Mouse (Mus musculus) limb, embryonic 12.5 days (tissue): Measurements from ENCODE around the gene Wfikkn2. TPM values are rescaled to one million over a fixed set of nuclear protein-coding genes. Genes with fewer than 3 reads are reported as not detected.

Experiments used
- ATAC-seq: fragments of 200-750 bp; cut with Nextera tagmentation; 2 replicates; pipeline ENCODE4 v1.8.0; 2017; ENCODE audit warnings: low read depth, moderate TSS enrichment; ENCODE audit not compliant: insufficient number of reproducible peaks, insufficient read depth, low FRiP score, low TSS enrichment
- H3K27ac ChIP-seq: fragments of 300-500 bp; sonication (generic); 2 replicates; pipeline ENCODE4 v1.5.1; 2016; ENCODE audit warnings: mild to moderate bottlenecking, moderate library complexity
- H3K27me3 ChIP-seq: fragments of 300-500 bp; sonication (generic); 2 replicates; pipeline ENCODE4 v1.6.1; 2016; ENCODE audit warnings: mild to moderate bottlenecking, moderate library complexity
- H3K36me3 ChIP-seq: fragments of 300-500 bp; sonication (generic); 2 replicates; pipeline ENCODE4 v1.6.1; 2016; ENCODE audit warnings: mild to moderate bottlenecking, moderate library complexity
- H3K4me1 ChIP-seq: fragments of 300-500 bp; sonication (generic); replicated peaks from 2 replicates; pipeline ENCODE4 v1.6.1; 2016
- H3K4me2 ChIP-seq: fragments of 300-500 bp; sonication (generic); 2 replicates; pipeline ENCODE4 v1.6.1; 2016; ENCODE audit warnings: mild to moderate bottlenecking, moderate library complexity
- H3K4me3 ChIP-seq: fragments of 300-500 bp; sonication (generic); replicated peaks from 2 replicates; pipeline ENCODE4 v1.5.1; 2016; ENCODE audit warnings: mild to moderate bottlenecking
- H3K9ac ChIP-seq: fragments of 300-500 bp; sonication (generic); replicated peaks from 2 replicates; pipeline ENCODE4 v1.6.1; 2016; ENCODE audit warnings: mild to moderate bottlenecking, moderate library complexity
- H3K9me3 ChIP-seq: fragments of 300-500 bp; sonication (generic); 2 replicates; pipeline ENCODE4 v1.6.1; 2016; ENCODE audit warnings: mild to moderate bottlenecking, moderate library complexity
- WGBS: fragments of 180-500 bp; shearing (Covaris S2); methylation state at CpG from one replicate; pipeline ENCODE4 v1.1.7; 2016; 5-methylcytosine and 5-hydroxymethylcytosine counted together
- polyA plus RNA-seq: library from polyadenylated mRNA; unstranded; fragments of >200 nt; fragmentation: Nextera tagmentation; extraction: Ambion mirVana; gene quantifications from 2 replicates; pipeline ENCODE4 v1.2.1, GENCODE M21; 2016

The Wfikkn2 gene
- polyA plus RNA-seq: 20.6 and 22.6 TPM in 2 replicates

DNA sequence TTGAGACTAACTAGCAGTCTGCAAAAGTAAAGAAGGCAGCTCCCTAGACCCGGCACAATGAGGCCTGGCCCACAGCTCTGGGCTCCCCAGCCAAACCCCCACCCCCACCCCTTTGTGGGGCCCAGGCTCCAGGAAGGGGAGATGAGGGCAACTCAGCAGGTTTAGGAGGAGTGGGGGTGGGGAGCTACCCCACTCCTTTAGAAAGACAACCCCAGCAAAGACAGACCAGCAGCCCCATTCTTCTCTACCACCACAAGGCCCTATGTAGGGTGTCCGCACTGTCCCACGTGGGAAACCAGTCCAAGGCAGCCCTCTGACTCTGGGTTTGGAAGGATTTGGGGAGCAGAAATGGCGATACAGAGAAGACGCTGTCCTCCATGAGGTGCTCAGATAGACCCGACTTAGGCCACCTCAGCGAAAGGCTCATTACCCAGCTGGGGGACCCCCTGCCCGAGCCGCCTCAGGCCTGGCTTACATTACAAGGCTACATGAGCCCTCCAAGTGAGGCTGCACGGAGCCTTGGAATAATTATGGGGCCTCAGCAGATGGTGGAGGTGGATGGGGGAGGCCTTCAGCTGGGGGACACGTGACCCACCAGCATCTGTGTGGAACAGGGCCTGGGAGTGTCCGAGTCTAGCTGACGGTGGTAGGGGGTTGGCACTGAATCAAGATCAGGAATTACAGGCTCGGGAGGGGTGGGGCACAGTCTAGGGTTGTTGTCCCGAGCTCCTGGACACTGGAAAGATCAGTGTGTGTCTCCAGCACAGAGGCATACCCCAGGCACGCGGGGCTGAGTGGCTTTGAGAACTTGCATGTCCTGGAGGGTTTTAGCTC, at the start of gene Wfikkn2:
Gene Wfikkn2 (minus strand): TSS at position 51 of the 834 bp plus-strand sequence.
- WGBS: 11% methylated on average over 17 of the region's 17 CpGs
- peak; percentile 88 for ATAC-seq

DNA sequence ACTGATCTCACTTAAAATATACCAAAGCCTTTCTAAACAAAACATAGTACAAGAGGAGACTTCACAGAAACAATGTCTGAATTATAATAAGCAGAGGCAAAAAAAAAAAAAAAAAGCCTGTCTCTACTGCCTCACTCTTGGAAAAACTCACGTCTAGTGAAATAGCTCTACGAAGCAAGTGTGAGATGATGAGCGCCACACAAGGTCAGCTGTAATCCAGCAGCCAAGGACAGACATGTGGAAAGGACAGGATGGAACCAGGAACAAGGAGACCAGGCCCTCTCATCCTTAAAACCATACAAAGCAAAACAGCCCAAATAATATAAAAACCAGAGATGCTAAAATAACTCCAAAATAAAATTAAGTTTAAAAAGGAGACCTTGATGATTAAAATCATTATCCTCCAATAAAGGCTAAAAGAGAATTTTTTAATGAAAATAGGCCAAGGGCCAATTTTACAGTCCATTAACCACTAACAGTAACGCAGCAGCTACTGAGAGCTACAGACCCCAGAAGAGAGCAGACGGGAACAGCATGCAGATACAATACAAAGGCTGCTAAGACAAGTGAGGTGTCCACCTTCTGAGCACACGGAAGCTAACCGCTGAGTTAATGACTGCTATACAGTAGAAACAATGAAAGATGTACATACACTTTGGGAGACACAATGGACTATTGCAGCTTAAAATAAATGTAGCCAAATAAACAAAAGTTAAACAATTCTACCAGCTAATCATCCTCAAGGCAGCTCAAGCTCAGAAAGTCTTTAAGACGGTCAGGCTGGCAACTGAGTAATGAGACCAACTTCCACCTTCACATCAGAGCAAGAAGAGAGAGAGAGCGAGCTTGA, 49.4 kb upstream of the Wfikkn2 start:
- Histone ChIP-seq H3K27me3 (no peaks in the 10 kb centered on the region), H3K9me3 (no peaks in the 10 kb centered on the region), H3K36me3 (peaks cover 93% of the 10 kb centered on the region), H3K4me3 (no peak overlapping the region), H3K4me2 (no peak overlapping the region), H3K9ac (no peak overlapping the region), H3K4me1 (no peaks in the 10 kb centered on the region), H3K27ac (no peak overlapping the region)
- ATAC-seq: no peak
- 86% methylated on average over 9 of the region's 9 CpGs for WGBS

More for the DNA sequence above, at the start of gene Wfikkn2:
- peak within 1 kb of the TSS; percentile 19 for H3K4me3 ChIP-seq
- no peaks in the 10 kb centered on the region for H3K36me3 ChIP-seq
- no peaks in the 10 kb centered on the region for H3K9me3 ChIP-seq
- 0 out of 2 replicates have a peak within 1 kb of the TSS, but pooled peaks have one; percentile 31 for H3K9ac ChIP-seq
- H3K4me2 ChIP-seq: peak within 1 kb of the TSS; percentile 59
- H3K27me3 ChIP-seq: no peaks in the 10 kb centered on the region
- H3K27ac ChIP-seq: peak within 1 kb of the TSS; percentile 99
- H3K4me1 ChIP-seq: peaks cover 73% of the 10 kb centered on the region

DNA sequence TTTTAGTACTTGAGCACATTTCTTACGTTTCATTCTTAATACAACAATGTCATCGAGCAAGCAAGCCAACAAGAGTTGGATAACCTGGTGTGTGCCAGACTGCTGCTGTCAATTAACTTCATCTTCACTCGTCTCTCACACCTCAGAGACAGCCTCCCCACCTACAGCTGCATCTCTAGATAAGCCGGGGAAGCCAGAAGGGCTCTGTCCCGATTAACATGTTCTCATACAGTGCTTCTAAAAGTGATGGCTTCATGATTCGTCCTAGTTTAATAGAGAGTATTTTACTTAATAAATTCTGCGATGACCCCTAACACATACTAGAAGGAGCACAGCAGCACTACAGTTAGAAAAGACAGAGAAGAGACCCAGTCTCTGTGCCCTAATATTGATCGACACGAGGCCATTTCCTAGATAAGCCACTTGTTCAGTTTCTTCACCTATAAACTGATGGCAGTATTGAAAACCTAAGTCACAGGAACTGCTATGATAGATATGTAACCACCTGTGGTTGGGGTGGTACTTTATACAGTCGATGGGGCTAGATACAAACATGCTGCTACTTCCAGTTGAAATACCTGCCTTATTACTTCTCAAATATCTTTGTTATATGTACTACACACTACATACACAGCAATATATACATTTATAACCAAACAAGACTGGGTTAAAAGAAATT, 44.4 kb upstream of the Wfikkn2 start:
- WGBS: 92% methylated on average over 10 of the region's 10 CpGs
- H3K9me3 ChIP-seq: no peaks in the 10 kb centered on the region
- no peak overlapping the region for H3K27ac ChIP-seq
- peaks cover 93% of the 10 kb centered on the region for H3K36me3 ChIP-seq
- no peak overlapping the region for H3K9ac ChIP-seq
- ATAC-seq: no peak
- H3K4me2 ChIP-seq: no peak overlapping the region
- no peak overlapping the region for H3K4me3 ChIP-seq
- H3K4me1 ChIP-seq: no peaks in the 10 kb centered on the region
- no peaks in the 10 kb centered on the region for H3K27me3 ChIP-seq

DNA sequence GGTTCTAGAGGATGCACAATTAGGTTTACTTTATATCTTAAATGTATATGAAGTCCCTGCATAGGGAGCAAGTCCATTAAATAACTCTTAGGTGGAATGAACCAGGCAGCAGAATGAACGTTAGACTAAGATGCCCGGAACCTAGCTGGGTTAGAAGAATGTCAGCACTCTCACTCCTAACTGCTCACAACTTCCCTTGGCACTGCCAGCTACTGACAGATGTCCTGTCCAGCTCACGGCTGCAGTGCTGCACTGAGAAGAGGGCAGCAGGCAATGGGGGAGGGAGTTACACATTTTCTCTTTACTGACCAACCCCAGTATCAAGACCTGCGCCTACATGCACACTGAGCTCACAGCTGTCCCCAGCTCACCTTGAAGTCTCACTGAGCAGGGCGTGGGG, 41.3 kb upstream of the Wfikkn2 start:
- H3K27me3 ChIP-seq: no peaks in the 10 kb centered on the region

DNA sequence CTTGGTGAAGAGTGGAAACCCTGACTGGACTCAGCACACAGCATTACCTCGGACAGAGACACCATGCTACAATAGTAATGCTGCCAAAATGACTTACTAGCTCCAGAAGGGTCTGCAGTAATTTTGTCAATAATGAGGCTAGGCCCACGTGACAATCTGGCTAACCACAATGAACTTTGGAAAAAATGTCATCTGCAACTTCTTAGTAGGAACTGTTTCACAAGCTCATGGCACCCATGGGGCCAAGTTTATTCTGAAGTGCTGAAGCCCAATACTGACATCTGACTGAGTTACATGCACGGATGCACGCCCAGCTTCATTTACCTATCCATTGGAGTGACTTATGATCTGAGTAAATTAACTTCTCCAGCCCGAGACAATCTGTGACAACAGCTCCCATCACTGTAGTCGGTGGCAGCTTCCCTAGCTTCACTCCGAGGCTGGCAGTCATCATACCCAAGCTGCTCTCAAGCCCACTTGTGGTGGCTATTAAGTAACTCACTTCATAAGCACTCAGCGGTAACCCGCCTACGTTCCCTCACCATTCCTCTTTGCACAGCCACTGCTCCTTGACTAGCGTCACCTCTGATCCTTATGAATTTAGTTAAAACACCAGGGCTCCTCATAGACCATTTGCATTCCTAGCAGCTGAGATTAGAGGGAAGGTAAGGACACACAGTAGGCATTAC, 40.2 kb upstream of the Wfikkn2 start:
- Histone ChIP-seq H3K36me3 (peaks cover 84% of the 10 kb centered on the region), H3K4me2 (no peak overlapping the region), H3K9me3 (no peaks in the 10 kb centered on the region), H3K27me3 (no peaks in the 10 kb centered on the region), H3K27ac (no peak overlapping the region), H3K9ac (no peak overlapping the region), H3K4me3 (no peak overlapping the region), H3K4me1 (no peaks in the 10 kb centered on the region; the same call in 1 of the 2 replicates)
- WGBS: 90% methylated on average over 11 of the region's 11 CpGs
- no peak for ATAC-seq

More for the DNA sequence above, 41.3 kb upstream of the Wfikkn2 start:
- H3K36me3 ChIP-seq: peaks cover 92% of the 10 kb centered on the region
- H3K9me3 ChIP-seq: no peaks in the 10 kb centered on the region
- no peak overlapping the region for H3K4me2 ChIP-seq
- no peak overlapping the region for H3K4me3 ChIP-seq
- WGBS: 95% methylated on average over 5 of the region's 5 CpGs
- H3K4me1 ChIP-seq: no peaks in the 10 kb centered on the region
- H3K27ac ChIP-seq: no peak overlapping the region
- no peak for ATAC-seq
- no peak overlapping the region for H3K9ac ChIP-seq

DNA sequence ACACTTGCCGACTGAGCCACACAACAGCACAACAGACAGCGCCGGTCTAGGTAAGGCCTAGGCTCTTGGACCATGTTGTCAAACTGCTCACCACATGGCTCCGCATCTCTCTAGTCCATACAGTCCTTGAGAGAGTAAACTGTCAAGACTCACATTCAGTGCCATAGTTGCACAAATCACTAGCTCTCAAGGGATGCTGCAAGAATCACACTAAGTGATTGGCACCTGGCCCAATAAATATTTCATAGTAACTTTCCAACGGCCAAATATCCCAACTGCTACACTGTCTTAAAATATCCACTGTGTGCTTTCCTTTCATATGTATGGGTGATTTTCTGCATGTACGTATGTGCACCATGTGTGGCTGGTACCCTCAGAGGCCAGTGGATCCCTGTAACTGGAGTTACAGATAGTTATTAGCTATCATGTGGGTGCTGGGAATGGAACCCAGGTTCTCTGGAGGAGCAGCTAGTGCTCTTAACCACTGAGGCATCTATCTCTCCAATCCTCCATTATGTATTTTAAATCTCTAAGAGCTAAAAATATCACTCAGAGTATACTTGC, 37.8 kb upstream of the Wfikkn2 start:
- no peak overlapping the region for H3K27ac ChIP-seq
- ATAC-seq: no peak
- H3K9me3 ChIP-seq: no peaks in the 10 kb centered on the region
- H3K4me1 ChIP-seq: no peaks in the 10 kb centered on the region; the same call in 1 of the 2 replicates
- H3K4me2 ChIP-seq: no peak overlapping the region
- no peak overlapping the region for H3K9ac ChIP-seq
- H3K27me3 ChIP-seq: no peaks in the 10 kb centered on the region
- WGBS: 94% methylated on average over 6 of the region's 6 CpGs
- peaks cover 60% of the 10 kb centered on the region for H3K36me3 ChIP-seq
- H3K4me3 ChIP-seq: no peak overlapping the region

DNA sequence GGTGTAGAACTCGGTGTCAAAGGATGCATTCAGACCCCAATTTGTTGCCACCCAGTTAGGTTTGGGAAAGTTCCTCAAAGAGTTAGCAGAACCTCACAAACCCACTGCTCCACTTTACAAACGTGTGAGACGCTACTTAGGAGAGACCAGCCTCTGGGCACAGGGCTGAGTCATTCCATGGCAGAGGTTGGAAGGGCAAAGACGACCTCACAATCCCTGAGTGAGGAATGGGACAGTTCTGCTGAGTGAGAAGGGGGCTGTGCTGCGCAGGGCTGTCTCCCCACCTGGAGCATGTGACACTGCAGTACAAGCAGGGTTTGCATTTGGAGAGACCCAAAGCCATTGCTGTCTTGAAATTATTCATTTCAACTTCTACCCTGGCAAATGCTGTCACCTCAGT, 36.5 kb upstream of the Wfikkn2 start:
- H3K36me3 ChIP-seq: peaks cover 46% of the 10 kb centered on the region
- no peak overlapping the region for H3K27ac ChIP-seq
- no peak overlapping the region for H3K9ac ChIP-seq
- no peaks in the 10 kb centered on the region; the same call in 1 of the 2 replicates for H3K4me1 ChIP-seq
- 59% methylated on average over 5 of the region's 5 CpGs for WGBS
- no peak overlapping the region for H3K4me3 ChIP-seq
- H3K4me2 ChIP-seq: no peak overlapping the region
- H3K27me3 ChIP-seq: no peaks in the 10 kb centered on the region
- ATAC-seq: no peak
- H3K9me3 ChIP-seq: no peaks in the 10 kb centered on the region

DNA sequence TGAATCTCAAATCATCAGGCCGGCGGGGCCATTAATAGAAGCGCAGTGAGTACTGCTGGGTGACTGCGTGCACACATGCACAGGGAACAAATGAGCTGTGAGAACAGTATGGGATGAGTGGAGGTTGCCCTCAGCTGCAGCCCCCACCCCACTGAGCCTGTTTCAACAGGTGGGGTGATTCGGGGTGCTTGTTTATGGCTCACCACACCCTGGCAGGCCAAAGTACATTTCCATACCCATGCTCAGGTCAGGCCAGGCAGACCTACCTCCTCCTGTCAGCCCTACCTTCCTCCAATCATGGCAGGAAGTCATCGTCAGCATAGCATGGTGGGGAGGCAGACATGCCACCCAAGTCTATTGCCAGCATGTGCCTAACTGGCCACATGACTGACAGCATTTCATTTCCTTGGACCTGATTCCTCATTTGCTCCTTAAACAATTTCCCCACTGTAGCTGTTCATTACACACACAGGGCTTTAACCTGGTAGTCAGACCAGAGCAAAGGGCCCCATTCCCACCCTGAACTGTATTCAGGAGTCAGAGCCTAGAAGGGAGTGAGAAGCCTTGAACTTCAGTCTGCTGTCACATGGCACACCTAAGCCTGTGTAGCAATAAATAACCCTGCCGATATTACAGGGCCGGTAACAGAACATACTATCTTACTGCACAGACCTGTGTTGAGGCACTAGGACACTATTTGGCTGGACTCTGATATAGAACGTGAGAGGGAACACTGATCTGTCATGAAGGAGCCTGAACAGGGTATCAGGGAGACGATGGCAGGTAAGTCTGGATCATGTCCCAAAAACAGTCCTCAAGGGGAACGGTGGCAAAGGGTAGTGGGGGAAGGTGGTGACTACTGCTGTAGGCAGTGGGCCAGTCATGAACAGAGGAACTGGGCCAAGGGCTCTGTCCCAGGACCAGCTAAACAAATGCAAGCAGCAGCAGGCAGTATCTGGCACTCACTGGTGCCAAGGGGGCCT, 35.7 kb upstream of the Wfikkn2 start, which contains the start of gene Gm21885:
Gene Gm21885 (plus strand): TSS at position 675 of the 983 bp plus-strand sequence.
- H3K9me3 ChIP-seq: no peaks in the 10 kb centered on the region
- H3K27ac ChIP-seq: peak within 1 kb of the TSS; percentile 5; the same call in 1 of the 2 replicates
- H3K27me3 ChIP-seq: no peaks in the 10 kb centered on the region
- H3K9ac ChIP-seq: no peak within 1 kb of the TSS
- H3K4me3 ChIP-seq: no peak within 1 kb of the TSS
- peaks cover 38% of the 10 kb centered on the region for H3K36me3 ChIP-seq
- peaks cover 4% of the 10 kb centered on the region for H3K4me1 ChIP-seq
- WGBS: 78% methylated on average over 11 of the region's 11 CpGs
- ATAC-seq: no peak
- H3K4me2 ChIP-seq: no peak within 1 kb of the TSS

DNA sequence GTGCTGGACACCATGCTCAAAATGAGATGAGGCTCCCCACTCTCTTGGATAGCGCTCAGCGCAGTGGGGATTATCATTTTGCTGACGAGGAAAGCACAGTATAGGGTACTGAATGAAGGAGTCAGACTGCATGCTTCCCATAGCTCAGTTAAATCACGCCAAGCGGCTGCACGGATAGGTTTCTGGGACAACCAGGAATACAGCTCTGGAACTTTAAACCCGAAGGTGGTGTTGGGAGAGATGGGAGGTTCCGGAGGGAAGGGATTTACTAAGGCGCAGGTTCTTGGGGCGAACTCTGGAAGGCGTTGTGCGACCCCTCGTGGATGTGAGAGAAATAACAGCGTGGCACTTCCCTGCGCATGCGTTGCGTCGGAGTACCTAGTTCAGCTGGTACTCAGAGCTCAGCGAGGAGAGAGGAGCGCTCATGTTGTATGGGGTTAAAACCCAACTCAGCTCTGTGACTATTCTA, 31.1 kb upstream of the Wfikkn2 start:
- H3K4me2 ChIP-seq: peak overlapping the region; percentile 53
- H3K27ac ChIP-seq: peak overlapping the region; percentile 37; the same call in 1 of the 2 replicates
- peak overlapping the region; percentile 2; the same call in 1 of the 2 replicates for H3K9ac ChIP-seq

More for the DNA sequence above, 31.1 kb upstream of the Wfikkn2 start:
- H3K27me3 ChIP-seq: no peaks in the 10 kb centered on the region
- ATAC-seq: peak; percentile 43
- peaks cover 12% of the 10 kb centered on the region for H3K4me1 ChIP-seq
- H3K9me3 ChIP-seq: no peaks in the 10 kb centered on the region
- WGBS: 7% methylated on average over 20 of the region's 20 CpGs
- H3K4me3 ChIP-seq: peak overlapping the region; percentile 25
- no peaks in the 10 kb centered on the region for H3K36me3 ChIP-seq
